Mouse (Mus musculus) CH12.LX (cell line): ENCODE data around the gene Kdelr1. TPM values are rescaled to one million over a fixed set of nuclear protein-coding genes. Genes with fewer than 3 reads are reported as not detected.

Source experiments
- DNase-seq: peaks from one replicate; pipeline ENCODE4 v3.0.0-alpha.2; 2013; ENCODE audit errors: extremely low read depth
- H3K27ac ChIP-seq: 2 replicates; pipeline ENCODE4 v1.5.1; 2012; ENCODE audit warnings: low read depth, mild to moderate bottlenecking, control low read depth, moderate library complexity; ENCODE audit not compliant: insufficient read depth
- H3K27me3 ChIP-seq: replicated peaks from 2 replicates; pipeline ENCODE3; 2012; ENCODE audit warnings: inconsistent platforms
- H3K36me3 ChIP-seq, 2 experiments: replicated peaks in 1 of 2; 2 replicates each; pipeline versions ENCODE3 to v1.6.1; 2012; ENCODE audit warnings: inconsistent platforms in 1 of 2, low read length in 1 of 2, mild to moderate bottlenecking in 1 of 2, mixed read lengths in 1 of 2, moderate library complexity in 1 of 2; ENCODE audit not compliant: control insufficient read depth in 1 of 2, insufficient read depth in 1 of 2
- H3K4me1 ChIP-seq, 2 experiments: 2 replicates each; pipeline ENCODE4 v1.6.1; 2012; ENCODE audit warnings: inconsistent platforms in 1 of 2, moderate library complexity in 1 of 2; ENCODE audit not compliant: insufficient read depth in 2 of 2, control insufficient read depth in 1 of 2
- H3K4me2 ChIP-seq: 2 replicates; pipeline ENCODE4 v1.6.1; 2012; ENCODE audit warnings: low read depth, mild to moderate bottlenecking, control low read depth; ENCODE audit not compliant: poor library complexity, insufficient read depth, severe bottlenecking
- H3K4me3 ChIP-seq, 3 experiments: fragments of 150-350 bp in 1 of 3; sonication (generic) in 1 of 3; replicated peaks in 1 of 3; 2 replicates each; pipeline versions ENCODE3 to v1.5.1; 2011 to 2012; ENCODE audit warnings: low read depth in 2 of 3, low read length in 2 of 3, mild to moderate bottlenecking in 2 of 3, moderate library complexity in 2 of 3, control low read depth in 1 of 3, improper control_type of control experiment in 1 of 3, inconsistent platforms in 1 of 3, mixed read lengths in 1 of 3; ENCODE audit not compliant: poor library complexity in 1 of 3
- H3K79me2 ChIP-seq: replicated peaks from 2 replicates; pipeline ENCODE4 v1.6.1; 2012; ENCODE audit warnings: mild to moderate bottlenecking, moderate library complexity; ENCODE audit not compliant: control insufficient read depth, poor library complexity, insufficient read depth, severe bottlenecking; ENCODE audit errors: extremely low read depth
- H3K9ac ChIP-seq: 2 replicates; pipeline ENCODE4 v1.6.1; 2012; ENCODE audit warnings: low read depth, mild to moderate bottlenecking, control low read depth, moderate library complexity; ENCODE audit not compliant: insufficient read depth
- H3K9me3 ChIP-seq: replicated peaks from 2 replicates; pipeline ENCODE3; 2012; ENCODE audit warnings: low read length, inconsistent platforms, mixed read lengths
- BHLHE40 ChIP-seq: IDR thresholded peaks from 2 replicates; pipeline ENCODE4 v1.6.1; 2011; ENCODE audit warnings: mild to moderate bottlenecking, low read depth, low read length, improper control_type of control experiment
- CTCF ChIP-seq, 2 experiments: IDR thresholded peaks in 1 of 2; conservative IDR thresholded peaks in 1 of 2; 2 replicates each; pipeline ENCODE4 v1.5.1; 2011 to 2012; ENCODE audit warnings: low read depth in 2 of 2, low read length in 2 of 2, improper control_type of control experiment in 1 of 2, inconsistent platforms in 1 of 2, mild to moderate bottlenecking in 1 of 2, moderate library complexity in 1 of 2
- ELF1 ChIP-seq: IDR thresholded peaks from 2 replicates; pipeline ENCODE4 v1.6.1; 2014; ENCODE audit warnings: low read depth, mild to moderate bottlenecking, inconsistent platforms, low read length, improper control_type of control experiment
- EP300 ChIP-seq: IDR thresholded peaks from 2 replicates; pipeline ENCODE4 v1.6.1; 2011; ENCODE audit warnings: low read length, improper control_type of control experiment
- GABPA ChIP-seq: IDR thresholded peaks from 2 replicates; pipeline ENCODE4 v1.6.1; 2012; ENCODE audit warnings: low read depth, low read length, improper control_type of control experiment, inconsistent platforms; ENCODE audit not compliant: insufficient replicate concordance
- HCFC1 ChIP-seq: IDR thresholded peaks from 2 replicates; pipeline ENCODE4 v1.6.1; 2012; ENCODE audit warnings: low read depth, mild to moderate bottlenecking, inconsistent platforms, low read length, improper control_type of control experiment
- IRF4 ChIP-seq: IDR thresholded peaks from 2 replicates; pipeline ENCODE4 v1.6.1; 2014; ENCODE audit warnings: low read depth, mild to moderate bottlenecking, inconsistent platforms, low read length, improper control_type of control experiment
- JUN ChIP-seq: IDR thresholded peaks from 2 replicates; pipeline ENCODE4 v1.6.1; 2011; ENCODE audit warnings: low read depth, mild to moderate bottlenecking, low read length, improper control_type of control experiment, moderate library complexity; ENCODE audit not compliant: insufficient read depth
- JUND ChIP-seq: conservative IDR thresholded peaks from 2 replicates; pipeline ENCODE4 v1.6.1; 2011; ENCODE audit warnings: low read depth, low read length, improper control_type of control experiment
- MAFK ChIP-seq: IDR thresholded peaks from 2 replicates; pipeline ENCODE4 v1.6.1; 2011; ENCODE audit warnings: low read length, improper control_type of control experiment; ENCODE audit not compliant: insufficient replicate concordance
- MAX ChIP-seq: IDR thresholded peaks from 2 replicates; pipeline ENCODE4 v1.6.1; 2011; ENCODE audit warnings: low read length, improper control_type of control experiment
- MEF2A ChIP-seq: IDR thresholded peaks from 2 replicates; pipeline ENCODE4 v1.6.1; 2014; ENCODE audit warnings: low read depth, mild to moderate bottlenecking, inconsistent platforms, low read length, improper control_type of control experiment, borderline replicate concordance
- MXI1 ChIP-seq: IDR thresholded peaks from 2 replicates; pipeline ENCODE4 v1.6.1; 2011; ENCODE audit warnings: mild to moderate bottlenecking, low read depth, low read length, improper control_type of control experiment
- NELFE ChIP-seq: IDR thresholded peaks from 2 replicates; pipeline ENCODE4 v1.6.1; 2011; ENCODE audit warnings: low read depth, low read length, improper control_type of control experiment
- PAX5 ChIP-seq: IDR thresholded peaks from 2 replicates; pipeline ENCODE4 v1.6.1; 2012; ENCODE audit warnings: low read length, inconsistent platforms, mixed read lengths
- POLR2AphosphoS2 ChIP-seq: IDR thresholded peaks from 2 replicates; pipeline ENCODE4 v1.6.1; 2011; ENCODE audit warnings: low read depth, low read length, improper control_type of control experiment
- RAD21 ChIP-seq: IDR thresholded peaks from 2 replicates; pipeline ENCODE4 v1.6.1; 2011; ENCODE audit warnings: low read depth, mild to moderate bottlenecking, low read length, improper control_type of control experiment, moderate library complexity
- RCOR1 ChIP-seq: conservative IDR thresholded peaks from 2 replicates; pipeline ENCODE4 v1.6.1; 2012; ENCODE audit warnings: low read depth, mild to moderate bottlenecking, inconsistent platforms, low read length, improper control_type of control experiment
- SIN3A ChIP-seq: IDR thresholded peaks from 2 replicates; pipeline ENCODE4 v1.6.1; 2012; ENCODE audit warnings: low read length, improper control_type of control experiment, inconsistent platforms
- SMC3 ChIP-seq: IDR thresholded peaks from 2 replicates; pipeline ENCODE4 v1.6.1; 2011; ENCODE audit warnings: low read depth, low read length, improper control_type of control experiment
- TBP ChIP-seq: conservative IDR thresholded peaks from 2 replicates; pipeline ENCODE4 v1.6.1; 2011; ENCODE audit warnings: low read depth, low read length, improper control_type of control experiment
- UBTF ChIP-seq: IDR thresholded peaks from 2 replicates; pipeline ENCODE4 v1.6.1; 2012; ENCODE audit warnings: low read depth, mild to moderate bottlenecking, inconsistent platforms, low read length, improper control_type of control experiment, moderate library complexity
- USF1 ChIP-seq: IDR thresholded peaks from 2 replicates; pipeline ENCODE4 v1.6.1; 2014; ENCODE audit warnings: low read depth, mild to moderate bottlenecking, inconsistent platforms, low read length, improper control_type of control experiment
- ZC3H11A ChIP-seq: IDR thresholded peaks from 2 replicates; pipeline ENCODE4 v1.6.1; 2012; ENCODE audit warnings: low read depth, mild to moderate bottlenecking, inconsistent platforms, low read length, improper control_type of control experiment
- dilution Hi-C: fragments of 300-500 bp; cut with MboI; formaldehyde crosslinking; loops from 2 replicates; pipeline ENCODE4 v1.14.3; 2020; ENCODE audit warnings: low sequenced_read_pairs; ENCODE audit not compliant: extremely low pct_unique_long_range_greater_than_20kb, extremely low pct_ligation_motif_present
- in situ Hi-C: fragments of 300-500 bp; cut with MboI; formaldehyde crosslinking; loops from 3 replicates; pipeline ENCODE4 v1.14.3; 2019; ENCODE audit warnings: low sequenced_read_pairs, low pct_ligation_motif_present, low pct_unique_long_range_greater_than_20kb, mixed read lengths
- polyA plus RNA-seq: library from polyadenylated mRNA; unstranded; fragments of >175 nt; gene quantifications from 2 replicates; pipeline ENCODE4 v1.2.1, GENCODE M21; 2012; ENCODE audit warnings: low read depth; ENCODE audit not compliant: insufficient read length
- total RNA-seq, 2 experiments: library from RNA; depleted of rRNA; stranded (reverse); fragments of 300-350 nt in 1 of 2; fragments of >200 nt in 1 of 2; gene quantifications; 2 replicates each; pipeline ENCODE4 v1.2.3; 2012 to 2014

Kdelr1 gene
- total and polyA plus RNA-seq, 3 experiments = 59.7 to 80.5 (median 66.9) TPM

- dilution Hi-C loops = no loop called here
- TF ChIP-seq ELF1 = no peak
- TF ChIP-seq PAX5 = no peak
- TF ChIP-seq SIN3A = no peak
- TF ChIP-seq UBTF = no peak
- no peak for TF ChIP-seq MAFK
- no peak for TF ChIP-seq JUND
- TF ChIP-seq USF1 = no peak
- no peak for TF ChIP-seq MEF2A
- TF ChIP-seq RCOR1 = no peak
- no peak for TF ChIP-seq POLR2AphosphoS2
- no peak for TF ChIP-seq MAX
- TF ChIP-seq JUN = no peak
- no peak for TF ChIP-seq BHLHE40
- Histone ChIP-seq H3K27ac (no peak overlapping the region), H3K36me3 (peaks cover 0 to 55% of the 10 kb centered on the region in 2 experiments), H3K4me3 (peak overlapping the region in 1 of 3 experiments; percentile 6), H3K79me2 (no peaks in the 10 kb centered on the region), H3K4me2 (no peak overlapping the region), H3K9ac (no peak overlapping the region), H3K9me3 (no peaks in the 10 kb centered on the region), H3K27me3 (no peaks in the 10 kb centered on the region), H3K4me1 (peaks cover 2 to 45% of the 10 kb centered on the region in 2 experiments; a peak in 2 of 4 replicates)
- DNase-seq = peak; percentile 58
- in situ Hi-C loops = no loop called here
Observed at GRCm38 (mm10) chr7:45916056-45917003, 43.8 kb downstream of the Kdelr1 start.

- H3K4me1 ChIP-seq = peaks cover 2 to 53% of the 10 kb centered on the region in 2 experiments; a peak in 2 of 4 replicates
- dilution Hi-C loops = no loop called here
- DNase-seq = no peak
- H3K9me3 ChIP-seq = no peaks in the 10 kb centered on the region
- TF ChIP-seq NELFE (no peak), MAX (no peak), TBP (no peak), JUND (no peak), SMC3 (no peak), ZC3H11A (no peak), RAD21 (no peak), USF1 (no peak), POLR2AphosphoS2 (no peak), GABPA (no peak), IRF4 (no peak), MXI1 (no peak), HCFC1 (no peak), CTCF (conservative IDR thresholded peaks at IDR 0.05 in 1 of 2, IDR thresholded peaks at IDR 0.05 in 1 of 2; ENCODE audit: low read depth in 2 of 2, low read length in 2 of 2) (no peak), EP300 (no peak)
- no peaks in the 10 kb centered on the region for H3K27me3 ChIP-seq
- no peaks in the 10 kb centered on the region for H3K79me2 ChIP-seq
- H3K36me3 ChIP-seq = peaks cover 0 to 55% of the 10 kb centered on the region in 2 experiments
- in situ Hi-C loops = no loop called here
- no peak overlapping the region for H3K4me2 ChIP-seq
- no peak overlapping the region for H3K27ac ChIP-seq
- no peak overlapping the region for H3K9ac ChIP-seq
- no peak overlapping the region for H3K4me3 ChIP-seq
Observed at GRCm38 (mm10) chr7:45917004-45917704, 44.6 kb downstream of the Kdelr1 start.
